Mouse (Mus musculus) heart, adult 2 months (tissue): ENCODE measurements around the gene Upk3bl. TPM values are rescaled to one million over a fixed set of nuclear protein-coding genes. Genes with fewer than 3 reads are reported as not detected.

Experiments
- DNase-seq, 2 experiments: peaks; one replicate each; pipeline ENCODE4 v3.0.0; 2021
- H3K27ac ChIP-seq: fragments of 200-600 bp; 2 replicates; pipeline ENCODE4 v1.8.1; 2022
- H3K27me3 ChIP-seq: fragments of 200-500 bp; 2 replicates; pipeline ENCODE4 v1.6.1; 2012; ENCODE audit warnings: mild to moderate bottlenecking, low read length, inconsistent platforms, mixed read lengths; ENCODE audit not compliant: control insufficient read depth, insufficient read depth
- H3K36me3 ChIP-seq: fragments of 200-500 bp; 2 replicates; pipeline ENCODE4 v1.6.1; 2012; ENCODE audit warnings: low read length, inconsistent platforms; ENCODE audit not compliant: control insufficient read depth, insufficient read depth
- H3K4me1 ChIP-seq: fragments of 200-500 bp; 2 replicates; pipeline ENCODE4 v1.6.1; 2011; ENCODE audit warnings: low read length; ENCODE audit not compliant: control insufficient read depth, insufficient read depth
- H3K4me3 ChIP-seq: fragments of 200-600 bp; 2 replicates; pipeline ENCODE4 v1.8.1; 2022
- H3K79me2 ChIP-seq: fragments of 200-500 bp; replicated peaks from 2 replicates; pipeline ENCODE4 v1.6.1; 2012; ENCODE audit warnings: mild to moderate bottlenecking, inconsistent platforms, low read length, moderate library complexity, mixed read lengths; ENCODE audit not compliant: control insufficient read depth, insufficient read depth
- H3K9ac ChIP-seq: fragments of 200-500 bp; 2 replicates; pipeline ENCODE4 v1.6.1; 2012; ENCODE audit warnings: low read depth, mild to moderate bottlenecking, control low read depth, inconsistent platforms, low read length, mixed read lengths
- CTCF ChIP-seq: fragments of 200-600 bp; IDR thresholded peaks from 2 replicates; pipeline ENCODE4 v1.8.1; 2022; ENCODE audit warnings: antibody characterized with exemption, mild to moderate bottlenecking, moderate library complexity
- EP300 ChIP-seq: fragments of 200-500 bp; IDR thresholded peaks from 2 replicates; pipeline ENCODE4 v1.6.1; 2011; ENCODE audit warnings: low read depth, low read length, control low read depth; ENCODE audit not compliant: insufficient read depth
- POLR2A ChIP-seq: fragments of 200-500 bp; IDR thresholded peaks from 2 replicates; pipeline ENCODE4 v1.6.1; 2011; ENCODE audit warnings: mild to moderate bottlenecking, low read depth, low read length, control low read depth; ENCODE audit not compliant: insufficient read depth
- WGBS: fragments of 180-500 bp; shearing (Covaris S2); methylation state at CpG from one replicate; pipeline ENCODE4 v1.1.7; 2018; 5-methylcytosine and 5-hydroxymethylcytosine counted together
- intact Hi-C: fragments of 180-260 bp; cut with DNase I; formaldehyde crosslinking; loops from one replicate; pipeline ENCODE4 v1.15.1; 2025
- long read RNA-seq: library from polyadenylated mRNA; stranded (forward); transcript quantifications from one replicate; pipeline ENCODE4 v2.0.0, GENCODE M21; 2021
- polyA plus RNA-seq: library from polyadenylated mRNA; depleted of rRNA; stranded (reverse); fragments of >200 nt; gene quantifications from 2 replicates; pipeline ENCODE4 v1.2.3, GENCODE M21; 2012; rRNA removed
- total RNA-seq, 2 experiments: library from RNA; stranded (reverse); gene quantifications; 2 replicates each; pipeline ENCODE4 v1.2.3; 2021

Upk3bl gene
- total RNA-seq: not detected
- polyA plus RNA-seq: not detected in 2 replicates
- long read RNA-seq: 0 reads

GRCm38 (mm10) chr5:136054301-136055077, at the start of gene Upk3bl:
TSS of gene Upk3bl (plus strand) at chr5:136054492.
- intact Hi-C loops: no loop called here
- no peaks in the 10 kb centered on the region for H3K36me3 ChIP-seq
- H3K27me3 ChIP-seq: no peaks in the 10 kb centered on the region
- H3K79me2 ChIP-seq: no peaks in the 10 kb centered on the region
- H3K4me3 ChIP-seq: no peak within 1 kb of the TSS
- WGBS: 86% methylated on average over 11 of the region's 11 CpGs
- no peak for DNase-seq
- TF ChIP-seq POLR2A: no peak
- TF ChIP-seq CTCF: no peak
- TF ChIP-seq EP300: no peak
- H3K9ac ChIP-seq: no peak within 1 kb of the TSS
- H3K27ac ChIP-seq: no peak within 1 kb of the TSS
- peaks cover 1% of the 10 kb centered on the region; the same call in 1 of the 2 replicates for H3K4me1 ChIP-seq

GRCm38 (mm10) chr5:136004537-136004936, 49.8 kb upstream of the Upk3bl start:
- Histone ChIP-seq H3K27me3 (no peaks in the 10 kb centered on the region), H3K79me2 (no peaks in the 10 kb centered on the region; the same call in none of the 2 replicates), H3K27ac (no peak overlapping the region), H3K36me3 (no peaks in the 10 kb centered on the region), H3K4me1 (peaks cover 2% of the 10 kb centered on the region), H3K4me3 (no peak overlapping the region), H3K9ac (no peak overlapping the region)
- 76% methylated on average over 4 of the region's 4 CpGs for WGBS
- intact Hi-C loops: no loop called here
- TF ChIP-seq CTCF (no peak), EP300 (no peak), POLR2A (no peak)
- no peak for DNase-seq

- Histone ChIP-seq H3K9ac (no peak overlapping the region), H3K79me2 (no peaks in the 10 kb centered on the region; the same call in none of the 2 replicates), H3K27ac (no peak overlapping the region), H3K4me1 (peaks cover 1% of the 10 kb centered on the region; the same call in 1 of the 2 replicates), H3K4me3 (no peak overlapping the region), H3K27me3 (no peaks in the 10 kb centered on the region), H3K36me3 (no peaks in the 10 kb centered on the region)
- TF ChIP-seq EP300 (no peak), POLR2A (no peak), CTCF (no peak)
- WGBS: 63% methylated on average over 7 of the region's 7 CpGs
- intact Hi-C loops: no loop called here
- no peak for DNase-seq
Observed at GRCm38 (mm10) chr5:136007745-136008144, 46.5 kb upstream of the Upk3bl start.

GRCm38 (mm10) chr5:136014877-136015276, 39.4 kb upstream of the Upk3bl start:
- H3K27ac ChIP-seq: no peak overlapping the region; the same call in 1 of the 2 replicates
- intact Hi-C loops: no loop called here
- TF ChIP-seq CTCF: no peak
- no peak for TF ChIP-seq EP300
- no peak for TF ChIP-seq POLR2A
- H3K4me1 ChIP-seq: peaks cover 3% of the 10 kb centered on the region
- H3K79me2 ChIP-seq: no peaks in the 10 kb centered on the region
- no peaks in the 10 kb centered on the region for H3K36me3 ChIP-seq
- H3K9ac ChIP-seq: no peak overlapping the region
- WGBS: 69% methylated on average over 10 of the region's 10 CpGs
- no peak overlapping the region for H3K4me3 ChIP-seq
- H3K27me3 ChIP-seq: no peaks in the 10 kb centered on the region
- DNase-seq: peak in 1 of 2 experiments; percentile 49

- H3K36me3 ChIP-seq: no peaks in the 10 kb centered on the region
- H3K79me2 ChIP-seq: no peaks in the 10 kb centered on the region
- TF ChIP-seq CTCF (no peak), POLR2A (no peak), EP300 (no peak)
- peak overlapping the region; percentile 38 for H3K9ac ChIP-seq
- DNase-seq: no peak
- H3K4me1 ChIP-seq: peaks cover 3% of the 10 kb centered on the region
- intact Hi-C loops: no loop called here
- H3K27me3 ChIP-seq: no peaks in the 10 kb centered on the region
- H3K4me3 ChIP-seq: no peak overlapping the region
- 77% methylated on average over 10 of the region's 10 CpGs for WGBS
- H3K27ac ChIP-seq: no peak overlapping the region
Observed at GRCm38 (mm10) chr5:136015586-136015985, 38.7 kb upstream of the Upk3bl start.
